Mouse (Mus musculus) cerebellum, adult 11 months (tissue): ENCODE measurements around the gene Sv2b.
"Not testable (repeated sequence)": the region's sequence is repeated elsewhere in the genome, so short reads cannot be mapped to it uniquely, and the experiment has no call there.

Experiments used
- DNase-seq: peaks from one replicate; pipeline ENCODE4 v3.0.0; 2022

The Sv2b gene

DNA sequence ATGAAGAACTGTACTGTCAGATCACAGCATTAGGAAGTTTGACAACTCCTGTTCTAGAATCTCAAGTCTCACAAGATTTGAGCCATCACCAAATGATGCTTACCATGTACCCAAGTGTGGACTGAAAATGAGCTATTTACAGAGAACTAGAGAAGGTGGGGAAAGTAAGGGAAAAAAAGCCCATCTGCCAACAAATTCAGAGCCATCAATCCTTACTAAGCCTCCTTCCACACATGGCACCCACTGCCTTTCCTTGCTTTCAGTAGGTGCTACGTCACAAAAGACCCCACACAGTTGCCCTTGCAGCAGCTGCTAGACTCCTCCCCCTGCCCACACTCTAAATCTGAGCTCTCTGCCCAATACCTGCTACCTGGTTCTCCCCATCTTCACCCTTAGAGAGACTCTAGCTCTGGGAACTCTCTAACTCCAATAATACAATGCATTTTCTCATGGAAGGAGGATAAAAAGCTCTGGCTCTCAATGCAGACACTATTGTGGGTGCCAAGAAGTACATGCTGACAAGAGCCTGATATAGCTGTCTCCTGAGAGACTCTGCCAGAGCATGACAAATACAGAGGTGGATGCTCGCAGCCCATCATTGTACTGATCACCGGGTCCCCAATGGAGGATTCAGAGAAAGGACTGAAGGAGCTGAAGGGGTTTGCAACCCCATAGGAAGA is 101.0 kb downstream of the Sv2b start:
- DNase-seq: no peak

DNA sequence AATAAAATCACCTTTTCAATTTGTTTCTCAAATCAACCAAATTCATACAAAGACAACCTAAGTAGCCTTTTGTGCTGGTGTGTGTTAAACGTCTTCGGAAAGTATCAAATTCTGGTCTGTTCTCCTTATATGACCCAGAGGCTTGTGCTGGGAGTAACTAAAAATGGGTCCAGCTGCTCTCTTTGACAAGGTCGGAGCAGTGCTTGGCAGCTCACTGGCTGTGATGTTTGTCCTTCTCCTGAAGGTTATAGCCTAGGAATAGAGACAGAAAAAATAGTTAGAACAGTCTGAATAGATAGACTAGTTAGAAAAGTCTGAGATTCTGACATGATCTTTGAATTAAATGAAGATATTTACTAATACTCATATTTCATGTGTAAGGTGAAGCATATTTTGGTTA is 102.4 kb downstream of the Sv2b start:
- no peak for DNase-seq

DNA sequence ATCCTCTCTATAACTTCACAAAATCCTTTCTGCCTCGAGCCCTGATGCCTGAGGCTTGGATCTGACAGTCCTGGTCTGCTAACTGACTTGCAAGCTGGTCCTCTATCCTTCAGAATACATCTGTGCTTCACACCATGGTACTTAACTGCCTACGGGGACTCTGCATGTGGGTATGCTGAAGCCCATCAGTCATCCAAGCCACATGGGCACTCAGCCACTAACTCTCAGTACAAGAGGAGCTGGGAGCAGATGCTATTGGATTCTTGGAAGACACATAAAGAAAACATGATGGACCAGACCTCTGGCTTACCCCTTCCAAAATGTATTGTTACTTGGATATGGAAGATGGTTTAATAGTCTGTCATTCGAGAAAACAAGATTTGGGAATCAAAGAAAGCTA is 103.7 kb downstream of the Sv2b start:
- no peak for DNase-seq

GRCm38 (mm10) chr7:75194919-75195230 is 114.2 kb downstream of the Sv2b start:
- not testable (repeated sequence) for DNase-seq

DNA sequence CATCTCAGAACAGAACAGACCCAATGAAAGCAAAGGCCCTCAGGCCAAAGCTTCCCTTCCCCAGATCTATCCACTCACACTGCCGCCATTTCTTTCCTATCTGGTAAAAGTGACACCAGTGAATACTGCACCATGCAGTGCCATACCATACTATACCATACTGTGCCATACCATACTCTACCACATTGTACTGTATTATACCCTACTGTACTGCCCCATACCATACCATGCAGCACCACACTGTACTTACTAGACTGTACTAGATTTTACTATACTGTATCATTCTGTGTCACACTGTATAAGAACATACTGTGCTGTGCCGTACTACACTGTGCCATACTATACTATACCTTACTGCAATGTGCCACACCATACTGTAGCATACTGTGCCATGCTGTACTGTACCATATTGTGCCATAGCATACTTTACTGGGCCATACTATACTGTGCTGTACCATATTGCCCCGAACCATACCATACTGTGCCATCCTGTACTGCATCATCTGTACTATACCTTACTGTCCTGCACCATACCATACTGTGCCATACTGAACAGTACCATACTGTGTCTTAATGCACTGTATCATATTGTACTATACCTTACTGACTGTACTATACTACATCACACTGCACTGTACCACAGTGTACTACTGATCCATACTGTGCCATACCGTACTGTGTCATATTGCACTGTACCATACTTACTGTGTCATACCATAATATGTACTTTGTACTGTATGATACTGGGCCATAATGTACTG is 114.7 kb downstream of the Sv2b start:
- DNase-seq: no peak

DNA sequence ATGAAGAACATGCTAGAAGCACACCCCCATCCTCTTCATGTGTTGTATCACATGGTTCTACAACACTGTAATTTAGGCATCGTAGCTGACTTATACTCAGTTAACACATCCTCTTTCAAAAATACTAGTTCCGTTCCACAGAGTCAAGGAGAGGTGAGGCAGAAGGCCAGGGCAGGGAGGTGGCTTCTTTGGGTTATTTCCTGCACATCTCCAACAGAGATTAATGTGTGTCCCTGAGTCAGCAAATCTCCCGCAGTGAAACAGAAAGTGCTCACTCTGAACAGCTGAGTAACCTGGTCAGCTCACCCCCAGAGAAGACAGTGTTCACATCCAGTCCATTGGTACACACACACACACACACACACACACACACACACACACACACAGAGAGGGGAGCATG is 118.9 kb downstream of the Sv2b start:
- DNase-seq: no peak

GRCm38 (mm10) chr7:75175042-75175441 is 134.0 kb downstream of the Sv2b start:
- DNase-seq: no peak

DNA sequence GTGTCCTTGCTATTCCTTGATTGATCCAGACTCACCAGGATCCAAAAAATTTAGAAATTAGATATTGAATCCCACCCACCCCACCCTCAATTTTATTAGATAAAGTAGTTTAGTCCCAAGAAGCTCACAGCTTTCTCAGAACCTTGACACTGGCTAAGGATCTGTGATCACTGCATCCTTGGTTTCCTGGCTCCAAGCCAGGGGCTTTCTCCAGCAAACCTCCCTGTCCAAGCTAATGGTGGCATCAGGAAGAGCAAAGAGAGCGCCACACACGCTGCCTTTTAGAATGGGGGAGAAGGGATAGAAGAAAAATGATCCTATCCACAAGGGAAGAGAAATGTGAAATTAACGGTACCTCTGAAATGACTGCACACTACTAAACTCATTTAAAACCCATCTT is 141.6 kb downstream of the Sv2b start:
- DNase-seq: peak; percentile 34

GRCm38 (mm10) chr7:75147174-75147573 is 161.9 kb downstream of the Sv2b start:
- no peak for DNase-seq

GRCm38 (mm10) chr7:75142800-75143199 is 166.3 kb downstream of the Sv2b start:
- DNase-seq: no peak

DNA sequence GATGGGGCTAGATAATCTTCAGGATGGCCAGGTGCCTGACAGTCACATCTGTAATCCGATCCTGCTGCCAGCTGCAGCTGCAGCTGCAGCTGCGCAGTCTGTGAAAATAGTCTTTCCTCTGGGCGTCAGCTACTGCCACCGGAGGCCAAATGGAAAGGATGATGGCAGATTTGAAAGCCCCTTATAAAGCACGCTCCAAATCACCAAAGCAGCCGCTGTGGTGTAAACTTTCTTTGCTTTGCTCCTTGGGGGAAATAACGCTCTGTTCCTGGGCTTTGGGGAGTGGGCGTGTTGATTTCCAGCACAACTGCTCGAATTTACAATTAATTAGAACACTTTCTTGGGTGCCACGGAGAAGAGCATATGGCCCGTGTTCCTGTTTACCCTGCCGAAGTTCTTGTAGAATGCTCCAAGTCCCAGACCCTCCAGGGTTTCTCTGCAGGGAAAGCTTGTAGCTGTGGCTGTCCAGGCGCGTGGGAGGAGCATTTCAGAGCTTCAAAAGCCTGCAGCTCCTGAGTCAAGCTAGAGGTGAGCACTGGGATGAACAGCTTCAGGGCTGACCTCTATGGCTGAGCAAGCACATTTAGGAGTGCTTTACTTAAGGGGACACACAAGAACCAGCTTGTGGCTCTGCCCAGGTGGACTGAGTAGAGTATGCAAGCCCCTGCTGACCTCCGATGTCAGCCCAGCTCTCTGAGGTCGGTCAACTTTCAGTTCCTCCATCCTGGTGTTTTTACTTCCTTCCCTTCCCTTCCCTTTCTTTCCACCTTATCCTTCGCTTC is 167.0 kb downstream of the Sv2b start:
- DNase-seq: peak; percentile 16

GRCm38 (mm10) chr7:75139306-75139705 is 169.8 kb downstream of the Sv2b start:
- DNase-seq: no peak

DNA sequence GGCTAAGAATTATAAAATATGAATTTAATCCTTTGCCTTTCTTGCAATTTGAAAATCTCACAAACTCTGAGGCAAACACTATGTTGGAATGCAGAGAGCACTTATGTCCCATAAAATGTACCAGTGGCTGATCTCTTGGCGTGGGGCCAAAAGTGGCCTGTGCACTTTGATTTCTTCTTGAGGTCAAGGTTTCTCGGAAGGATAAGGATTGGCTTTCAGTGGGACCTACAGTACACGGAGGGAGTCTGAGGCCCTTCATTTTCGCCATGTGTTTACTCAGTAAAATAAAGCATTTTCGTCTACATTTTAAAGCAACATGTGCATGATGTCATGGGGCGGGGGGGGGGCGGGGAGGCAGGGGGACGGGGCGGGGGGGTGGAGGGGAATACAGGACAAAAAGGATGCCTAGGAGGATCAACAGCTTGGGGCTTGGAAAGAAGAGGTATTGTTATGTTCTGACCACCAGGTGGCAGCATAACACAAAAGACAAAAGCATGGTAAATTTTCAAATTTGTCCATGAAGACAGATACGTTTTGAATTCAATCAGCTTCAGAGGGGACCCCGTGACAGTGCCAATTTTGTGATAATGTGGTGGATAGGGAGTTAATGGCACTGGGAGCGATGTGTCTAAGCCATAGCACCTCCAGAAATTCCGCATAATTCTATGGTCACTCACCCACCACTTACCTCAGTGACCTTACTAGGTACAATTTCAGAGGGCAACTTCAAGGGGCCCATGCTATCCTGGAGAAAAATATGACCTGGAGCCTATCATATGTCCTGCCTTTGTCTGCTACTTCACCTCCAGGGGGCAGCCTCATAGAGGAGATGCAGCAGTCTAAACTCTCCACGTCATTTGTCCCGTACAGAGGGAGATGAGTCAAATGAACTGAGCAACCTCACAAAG is 174.1 kb downstream of the Sv2b start:
- peak; percentile 44 for DNase-seq

DNA sequence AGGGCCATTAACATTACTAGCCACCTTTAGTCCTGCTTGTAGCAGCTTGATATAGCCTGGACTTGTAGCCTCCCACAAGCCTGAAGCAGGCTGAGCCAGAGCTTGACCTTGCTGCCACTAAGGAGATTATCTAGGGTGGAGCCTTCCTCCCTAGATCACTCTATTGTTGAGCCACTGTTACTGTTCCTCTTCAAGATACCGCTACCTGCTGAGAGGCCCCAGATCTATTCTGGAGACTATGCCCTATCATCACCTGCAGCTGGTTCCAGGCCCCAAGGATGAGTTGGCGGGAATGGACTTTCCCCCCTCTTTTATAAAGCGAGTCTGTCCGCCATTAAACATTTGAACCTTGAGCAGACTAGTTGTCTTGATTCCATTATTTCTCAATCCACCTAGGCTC is 181.0 kb downstream of the Sv2b start:
- no peak for DNase-seq

- no peak for DNase-seq
Observed at GRCm38 (mm10) chr7:75124067-75124466, 185.0 kb downstream of the Sv2b start.

- no peak for DNase-seq
Observed at GRCm38 (mm10) chr7:75118022-75118673, 190.9 kb downstream of the Sv2b start.

DNA sequence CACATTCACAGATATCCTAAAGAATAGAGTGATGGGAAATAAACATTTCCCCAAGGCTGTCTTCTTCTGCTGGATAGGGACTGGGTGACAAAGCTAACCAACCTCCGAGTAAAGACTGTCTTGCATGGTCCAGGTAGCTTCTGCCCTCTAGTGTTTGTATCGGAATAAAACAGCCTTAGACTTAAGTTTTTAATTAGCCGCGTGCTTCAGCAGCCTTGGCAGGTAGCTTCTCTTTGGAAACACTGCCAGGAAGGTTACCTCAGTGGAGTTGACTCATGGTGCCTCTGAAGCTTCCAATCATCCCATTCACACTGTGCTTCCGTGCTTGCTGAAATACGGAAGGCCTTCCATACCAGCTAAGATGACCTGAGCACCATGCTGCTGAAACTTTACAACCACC is 198.4 kb downstream of the Sv2b start:
- peak; percentile 60 for DNase-seq

DNA sequence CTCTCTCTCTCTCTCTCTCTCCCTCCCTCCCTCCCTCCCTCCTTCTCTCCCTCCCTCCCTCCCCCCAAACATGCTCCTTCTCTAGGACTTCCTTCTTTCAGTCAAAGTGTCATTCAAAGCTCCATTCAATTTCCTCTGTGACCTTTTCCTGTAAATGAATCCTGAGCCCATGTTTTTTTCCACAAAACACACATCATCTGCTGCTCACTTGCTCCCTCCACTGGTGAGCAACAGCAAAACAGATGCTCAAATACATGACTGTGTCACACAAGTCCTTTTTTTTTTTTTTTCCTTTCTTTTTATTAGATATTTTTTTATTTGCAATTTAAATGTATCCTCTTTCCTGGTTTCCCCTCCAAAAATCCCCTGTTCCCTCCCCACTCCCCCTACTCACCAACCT is 201.6 kb downstream of the Sv2b start:
- no peak for DNase-seq

GRCm38 (mm10) chr7:75103900-75104299 is 205.2 kb downstream of the Sv2b start:
- peak; percentile 49 for DNase-seq

- DNase-seq: no peak
Observed at GRCm38 (mm10) chr7:75102536-75103332, 206.3 kb downstream of the Sv2b start.

DNA sequence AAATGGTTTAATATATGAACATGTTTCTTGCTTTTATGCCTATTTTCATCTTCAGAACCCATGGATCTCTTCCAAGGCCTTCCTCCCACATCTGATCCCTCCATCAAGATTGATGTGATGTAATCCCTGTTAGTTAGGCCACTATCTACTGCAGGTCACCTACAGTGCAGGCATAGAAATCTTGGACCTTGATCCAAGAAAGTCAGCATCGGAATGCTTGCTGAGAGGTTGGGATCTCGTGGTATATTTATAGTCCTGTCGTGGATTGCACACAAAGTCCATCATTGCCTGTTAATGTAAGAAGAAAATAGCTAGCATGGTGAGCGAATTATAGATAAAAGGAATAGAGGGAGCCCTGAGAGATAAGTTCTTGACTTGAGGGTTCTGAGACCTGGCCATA is 223.6 kb downstream of the Sv2b start:
- no peak for DNase-seq

DNA sequence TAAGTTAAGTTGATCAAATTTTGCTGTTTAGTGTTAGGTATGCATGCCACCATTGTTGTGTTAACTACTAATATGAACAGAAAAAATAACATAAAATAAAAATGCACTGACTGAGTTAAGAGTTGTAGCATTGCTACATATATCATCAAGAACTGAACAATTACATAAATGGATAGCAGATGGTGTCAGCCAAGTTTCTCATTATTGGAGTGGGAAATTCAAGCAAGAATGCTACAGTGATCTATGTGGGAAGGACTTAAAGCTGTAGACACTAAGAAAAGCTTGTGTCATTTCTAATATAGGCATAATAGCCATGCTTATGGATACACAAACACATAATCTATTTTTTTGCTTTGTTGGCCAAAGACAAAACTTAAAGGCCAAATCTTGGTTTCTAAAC is 228.9 kb downstream of the Sv2b start:
- no peak for DNase-seq
